Mouse (Mus musculus) brown adipose tissue, adult 24 weeks (tissue): ENCODE results near the gene Rpia. TPM values are rescaled to one million over a fixed set of nuclear protein-coding genes. Genes with fewer than 3 reads are reported as not detected.

ENCODE experiments used
- H3K27ac ChIP-seq: fragments of 200-500 bp; replicated peaks from 2 replicates; pipeline ENCODE4 v1.5.1; 2012; ENCODE audit warnings: low read depth, mild to moderate bottlenecking, low read length
- H3K4me1 ChIP-seq: fragments of 200-500 bp; 2 replicates; pipeline ENCODE4 v1.6.1; 2012; ENCODE audit warnings: low read length, mixed read lengths; ENCODE audit not compliant: control insufficient read depth, insufficient read depth, insufficient read length
- H3K4me3 ChIP-seq: fragments of 200-500 bp; 2 replicates; pipeline ENCODE4 v1.5.1; 2012; ENCODE audit warnings: low read depth, mild to moderate bottlenecking, low read length, moderate library complexity; ENCODE audit not compliant: insufficient read depth
- polyA plus RNA-seq: library from polyadenylated mRNA; stranded (reverse); fragments of >200 nt; gene quantifications from 2 replicates; pipeline ENCODE4 v1.2.4, GENCODE M21; 2012; ENCODE audit not compliant: missing spikeins, insufficient read depth, insufficient read length

Gene Rpia
- polyA plus RNA-seq, 1 experiment: 18.1 TPM

- Histone ChIP-seq H3K27ac (no peak overlapping the region), H3K4me1 (peaks cover 20% of the 10 kb centered on the region), H3K4me3 (no peak overlapping the region)
Measured at GRCm38 (mm10) chr6:70785852-70786251, 6.2 kb downstream of the Rpia start.

- no peak overlapping the region for H3K27ac ChIP-seq
- peaks cover 15% of the 10 kb centered on the region for H3K4me1 ChIP-seq
- no peak overlapping the region for H3K4me3 ChIP-seq
Measured at GRCm38 (mm10) chr6:70784811-70785210, 7.2 kb downstream of the Rpia start.

- H3K4me1 ChIP-seq: 0 out of 2 replicates have a peak, but pooled peaks cover 3% of the 10 kb centered on the region
- H3K4me3 ChIP-seq: no peak overlapping the region
- H3K27ac ChIP-seq: no peak overlapping the region
Measured at GRCm38 (mm10) chr6:70781336-70781735, 10.7 kb downstream of the Rpia start.

- H3K27ac ChIP-seq: no peak overlapping the region
- H3K4me3 ChIP-seq: no peak overlapping the region
Measured at GRCm38 (mm10) chr6:70774372-70774771, 17.7 kb downstream of the Rpia start.

GRCm38 (mm10) chr6:70773769-70774168, 18.3 kb downstream of the Rpia start:
- Histone ChIP-seq H3K4me3 (no peak overlapping the region), H3K27ac (no peak overlapping the region), H3K4me1 (peaks cover 4% of the 10 kb centered on the region; the same call in 1 of the 2 replicates)

More at GRCm38 (mm10) chr6:70774372-70774771, 17.7 kb downstream of the Rpia start:
- H3K4me1 ChIP-seq: peaks cover 4% of the 10 kb centered on the region; the same call in 1 of the 2 replicates

GRCm38 (mm10) chr6:70768769-70769168, 23.3 kb downstream of the Rpia start:
- Histone ChIP-seq H3K27ac (no peak overlapping the region), H3K4me3 (no peak overlapping the region), H3K4me1 (peaks cover under 1% of the 10 kb centered on the region; the same call in 1 of the 2 replicates)

GRCm38 (mm10) chr6:70765076-70765475, 27.0 kb downstream of the Rpia start:
- H3K4me3 ChIP-seq: no peak overlapping the region
- H3K4me1 ChIP-seq: no peaks in the 10 kb centered on the region
- H3K27ac ChIP-seq: no peak overlapping the region

GRCm38 (mm10) chr6:70764551-70764950, 27.5 kb downstream of the Rpia start:
- H3K4me1 ChIP-seq: no peaks in the 10 kb centered on the region
- no peak overlapping the region for H3K27ac ChIP-seq
- no peak overlapping the region for H3K4me3 ChIP-seq

GRCm38 (mm10) chr6:70763881-70764280, 28.2 kb downstream of the Rpia start:
- Histone ChIP-seq H3K4me3 (no peak overlapping the region), H3K27ac (no peak overlapping the region), H3K4me1 (no peaks in the 10 kb centered on the region)

- Histone ChIP-seq H3K27ac (no peak overlapping the region), H3K4me3 (no peak overlapping the region), H3K4me1 (no peaks in the 10 kb centered on the region)
Measured at GRCm38 (mm10) chr6:70762659-70763058, 29.4 kb downstream of the Rpia start.

GRCm38 (mm10) chr6:70760951-70761350, 31.1 kb downstream of the Rpia start:
- Histone ChIP-seq H3K27ac (no peak overlapping the region), H3K4me3 (no peak overlapping the region), H3K4me1 (no peaks in the 10 kb centered on the region)

- H3K4me3 ChIP-seq: no peak overlapping the region
- no peak overlapping the region for H3K27ac ChIP-seq
- no peaks in the 10 kb centered on the region for H3K4me1 ChIP-seq
Measured at GRCm38 (mm10) chr6:70754833-70755232, 37.2 kb downstream of the Rpia start.

- H3K4me1 ChIP-seq: no peaks in the 10 kb centered on the region
- H3K27ac ChIP-seq: no peak overlapping the region
- no peak overlapping the region for H3K4me3 ChIP-seq
Measured at GRCm38 (mm10) chr6:70752351-70752750, 39.7 kb downstream of the Rpia start.

GRCm38 (mm10) chr6:70751898-70752273, 40.1 kb downstream of the Rpia start:
- Histone ChIP-seq H3K27ac (no peak overlapping the region), H3K4me1 (no peaks in the 10 kb centered on the region), H3K4me3 (no peak overlapping the region)

- H3K4me3 ChIP-seq: no peak overlapping the region
- H3K27ac ChIP-seq: no peak overlapping the region
- no peaks in the 10 kb centered on the region for H3K4me1 ChIP-seq
Measured at GRCm38 (mm10) chr6:70751251-70751897, 40.7 kb downstream of the Rpia start.

- no peak overlapping the region for H3K4me3 ChIP-seq
- no peaks in the 10 kb centered on the region for H3K4me1 ChIP-seq
- H3K27ac ChIP-seq: no peak overlapping the region
Measured at GRCm38 (mm10) chr6:70749750-70750149, 42.3 kb downstream of the Rpia start.
